Mouse (Mus musculus): Measurements from ENCODE around the gene Pkhd1.

- no peak for TF ChIP-seq CTCF (IDR thresholded peaks at IDR 0.05)
- TF ChIP-seq EP300 (IDR thresholded peaks at IDR 0.05), result no peak
Measured at GRCm38 (mm10) chr1:20409411-20409967, 208.4 kb downstream of the Pkhd1 start.

Data from lung, postnatal 0 days (tissue).